In genomic region chr3:154565437-154565836, GRCm38 (mm10) we compare ENCODE assay signal across 22 mouse cellular contexts. TPM values are rescaled to one million over a fixed set of nuclear protein-coding genes. Genes with fewer than 3 reads are reported as not detected.
A peak's percentile ranks its signal among the peaks of the same experiment; 100 is the strongest.
DNase-seq lines count a peak whose midpoint lies in the region; ATAC-seq and TF ChIP-seq lines count a peak whose summit lies in the region.
"Had no signal": no experiment of that assay in that cellular context is flagged by ENCODE, and none has a peak within 500 bp of the region (broad histone marks: within the 10 kb centered on the region; RNA-seq: fewer than 3 reads in every experiment).

No protein-coding gene starts in this region.

- peak overlapping the region; percentile 57 for H3K27ac ChIP-seq in embryonic facial prominence, embryonic 13.5 days
- H3K27ac ChIP-seq in embryonic facial prominence, embryonic 10.5 days (replicated peaks), result no peak overlapping the region
- no peak overlapping the region for H3K27ac ChIP-seq in forebrain, embryonic 14.5 days (ENCODE audit: low read depth, low read length)
- H3K27ac ChIP-seq in forebrain, embryonic 15.5 days (replicated peaks), result no peak overlapping the region

- H3K36me3 ChIP-seq in embryonic facial prominence, embryonic 13.5 days, result no peaks in the 10 kb centered on the region
- H3K36me3 ChIP-seq in embryonic facial prominence, embryonic 10.5 days (replicated peaks), result no peaks in the 10 kb centered on the region
- no peaks in the 10 kb centered on the region for H3K36me3 ChIP-seq in forebrain, embryonic 14.5 days (ENCODE audit: control insufficient read depth, insufficient read depth, low read length)
- H3K36me3 ChIP-seq in forebrain, embryonic 15.5 days, result no peaks in the 10 kb centered on the region
- H3K36me3 ChIP-seq: G1E had no signal

- intact Hi-C loops in heart, postnatal 36 days (cut with DNase I), result no loop called here

- peaks cover 16% of the 10 kb centered on the region for H3K27me3 ChIP-seq in embryonic facial prominence, embryonic 13.5 days
- H3K27me3 ChIP-seq in embryonic facial prominence, embryonic 10.5 days (replicated peaks; ENCODE audit: low read depth, poor library complexity, severe bottlenecking), result peaks cover 40% of the 10 kb centered on the region
- 0 out of 2 replicates have a peak, but pooled peaks cover 2% of the 10 kb centered on the region for H3K27me3 ChIP-seq in forebrain, embryonic 14.5 days (replicated peaks; ENCODE audit: control insufficient read depth, insufficient read depth, low read length)
- no peaks in the 10 kb centered on the region for H3K27me3 ChIP-seq in forebrain, embryonic 15.5 days
- H3K27me3 ChIP-seq: CH12.LX had no signal

- DNase-seq in embryonic facial prominence, embryonic 10.5 days (ENCODE audit: low spot score), result no peak
- peak; percentile 27 for DNase-seq in forebrain, embryonic 14.5 days (ENCODE audit: low spot score)
- DNase-seq in heart, adult 11 months, result peak; percentile 63
- no peak for DNase-seq in heart, postnatal 36 days
- DNase-seq in brain, embryonic 14.5 days (ENCODE audit: low read depth), result peak; percentile 54
- DNase-seq: adrenal gland, adult 8-10 months; adrenal gland, postnatal 14 days; adrenal gland, postnatal 36 days; B cell, adult 2 months; cerebellum, adult 11 months; cerebellum, adult 18-20 months; cerebellum, adult 9-10 months; cerebellum, postnatal 10 days; cerebellum, postnatal 25 days had no signal

- no peak overlapping the region for H3K9ac ChIP-seq in embryonic facial prominence, embryonic 13.5 days
- no peak overlapping the region for H3K9ac ChIP-seq in forebrain, embryonic 14.5 days (ENCODE audit: low read length)
- H3K9ac ChIP-seq in forebrain, embryonic 15.5 days (replicated peaks), result no peak overlapping the region

- H3K4me2 ChIP-seq in embryonic facial prominence, embryonic 13.5 days, result no peak overlapping the region
- H3K4me2 ChIP-seq in forebrain, embryonic 14.5 days (ENCODE audit: low read length), result no peak overlapping the region
- H3K4me2 ChIP-seq in forebrain, embryonic 15.5 days (replicated peaks), result no peak overlapping the region

- no peak for TF ChIP-seq CTCF in brain, embryonic 14.5 days (IDR thresholded peaks at IDR 0.05; ENCODE audit: borderline replicate concordance, extremely low read depth, insufficient read depth, insufficient read length)

- H3K4me3 ChIP-seq in embryonic facial prominence, embryonic 13.5 days, result no peak overlapping the region
- H3K4me3 ChIP-seq in embryonic facial prominence, embryonic 10.5 days, result no peak overlapping the region
- no peak overlapping the region for H3K4me3 ChIP-seq in forebrain, embryonic 14.5 days (ENCODE audit: low read depth, low read length)
- no peak overlapping the region for H3K4me3 ChIP-seq in forebrain, embryonic 15.5 days

- H3K9me3 ChIP-seq in embryonic facial prominence, embryonic 13.5 days, result no peaks in the 10 kb centered on the region
- no peaks in the 10 kb centered on the region for H3K9me3 ChIP-seq in embryonic facial prominence, embryonic 10.5 days
- H3K9me3 ChIP-seq in forebrain, embryonic 14.5 days (replicated peaks; ENCODE audit: control insufficient read depth, low read length), result no peaks in the 10 kb centered on the region
- H3K9me3 ChIP-seq in forebrain, embryonic 15.5 days, result no peaks in the 10 kb centered on the region

- WGBS in embryonic facial prominence, embryonic 13.5 days, result 63% methylated on average over 3 of the region's 3 CpGs
- WGBS in embryonic facial prominence, embryonic 10.5 days, result 67% methylated on average over 3 of the region's 3 CpGs
- WGBS in forebrain, embryonic 14.5 days, result 64% methylated on average over 3 of the region's 3 CpGs
- 58% methylated on average over 3 of the region's 3 CpGs for WGBS in forebrain, embryonic 15.5 days

- no peak for ATAC-seq in embryonic facial prominence, embryonic 13.5 days (ENCODE audit: insufficient number of reproducible peaks, insufficient read depth, low FRiP score, low TSS enrichment, low read depth)
- ATAC-seq in forebrain, embryonic 14.5 days, result 0 out of 2 replicates have a peak, but pooled peaks have one; percentile 20
- ATAC-seq in forebrain, embryonic 15.5 days (replicated peaks), result no peak
- ATAC-seq: activated CD4-positive, CD25-positive, alpha-beta regulatory T cell, adult 4 months; CD4-positive, CD25-positive, alpha-beta regulatory T cell, adult 4 months; forebrain, embryonic 16.5 days; Patski had no signal

- no peak for TF ChIP-seq POLR2A in brain, embryonic 14.5 days (IDR thresholded peaks at IDR 0.05; ENCODE audit: borderline replicate concordance, extremely low read depth, insufficient read depth, insufficient read length, poor library complexity, severe bottlenecking)

- H3K4me1 ChIP-seq in embryonic facial prominence, embryonic 13.5 days, result no peaks in the 10 kb centered on the region
- peaks cover 3% of the 10 kb centered on the region; the same call in 1 of the 2 replicates for H3K4me1 ChIP-seq in embryonic facial prominence, embryonic 10.5 days
- H3K4me1 ChIP-seq in forebrain, embryonic 14.5 days (ENCODE audit: control insufficient read depth, insufficient read depth, low read length), result no peaks in the 10 kb centered on the region
- peaks cover 6% of the 10 kb centered on the region for H3K4me1 ChIP-seq in forebrain, embryonic 15.5 days

RNA-seq across cellular contexts. Expression of gene Cryz, which starts 31.1 kb away (rescaled TPM):
- 22.4 and 23.7 TPM in 2 replicates for polyA plus RNA-seq in embryonic facial prominence, embryonic 13.5 days (2015; fragmentation: Nextera tagmentation; extraction: Ambion mirVana)
- polyA plus RNA-seq in embryonic facial prominence, embryonic 10.5 days (2016; fragmentation: Nextera tagmentation; extraction: Ambion mirVana), result 23.9 and 24.3 TPM in 2 replicates
- 11.0 and 12.8 TPM in 2 replicates for polyA plus RNA-seq in forebrain, embryonic 14.5 days (2014; fragmentation: Nextera tagmentation; extraction: Ambion mirVana)
- polyA plus RNA-seq in forebrain, embryonic 15.5 days (2015; fragmentation: Nextera tagmentation; extraction: Ambion mirVana), result 9.6 and 10.4 TPM in 2 replicates
- total RNA-seq in heart, postnatal 36 days (2021), result 10 to 100 TPM; 17.5 to 18.2 TPM
- polyA plus RNA-seq in brain, embryonic 14.5 days (2012; rRNA removed), result 7.6 and 8.1 TPM in 2 replicates

RNA-seq across cellular contexts. Expression of gene Tyw3, which starts 31.5 kb away (rescaled TPM):
- polyA plus RNA-seq in embryonic facial prominence, embryonic 13.5 days (2015; fragmentation: Nextera tagmentation; extraction: Ambion mirVana), result 16.7 and 19.8 TPM in 2 replicates
- polyA plus RNA-seq in embryonic facial prominence, embryonic 10.5 days (2016; fragmentation: Nextera tagmentation; extraction: Ambion mirVana), result 20.9 and 23.4 TPM in 2 replicates
- 15.2 and 15.7 TPM in 2 replicates for polyA plus RNA-seq in forebrain, embryonic 14.5 days (2014; fragmentation: Nextera tagmentation; extraction: Ambion mirVana)
- 14.1 and 16.4 TPM in 2 replicates for polyA plus RNA-seq in forebrain, embryonic 15.5 days (2015; fragmentation: Nextera tagmentation; extraction: Ambion mirVana)
- 1 to 10 TPM; 3.4 to 4.8 TPM for total RNA-seq in heart, postnatal 36 days (2021)
- 16.5 and 17.6 TPM in 2 replicates for polyA plus RNA-seq in brain, embryonic 14.5 days (2012; rRNA removed)

Comparison
In these comparisons a context has a peak if more than half of its experiments do, and no peak if none do; other contexts are left out.
1. DNase-seq: peak in forebrain, embryonic 14.5 days (single experiment), heart, adult 11 months (single experiment) and brain, embryonic 14.5 days (single experiment); none in embryonic facial prominence, embryonic 10.5 days (single experiment) and heart, postnatal 36 days (0 of 2).